ENCODE assay signal across 12 mouse cellular contexts in genomic region chr10:20675321-20675720, GRCm38 (mm10). TPM values are rescaled to one million over a fixed set of nuclear protein-coding genes. Genes with fewer than 3 reads are reported as not detected.
DNase-seq lines count a peak whose midpoint lies in the region; ATAC-seq lines count a peak whose summit lies in the region.
"Had no signal": no experiment of that assay in that cellular context is flagged by ENCODE, and none has a peak within 500 bp of the region (broad histone marks: within the 10 kb centered on the region; RNA-seq: fewer than 3 reads in every experiment).

No protein-coding gene starts in this region.

- ATAC-seq in CD4-positive, CD25-positive, alpha-beta regulatory T cell, adult 4 months, result no peak
- ATAC-seq: forebrain, embryonic 14.5 days; Patski had no signal

- intact Hi-C loops in left cerebral cortex, postnatal 36 days (cut with DNase I), result no loop called here

- peak; percentile 12 to 14 for DNase-seq in cerebellum, postnatal 36 days
- DNase-seq in cerebellum, postnatal 4 days (ENCODE audit: low spot score in 2 of 2), result no peak
- DNase-seq in 3T3-L1 (ENCODE audit: low read depth, low spot score), result peak; percentile 4
- peak; percentile 25 for DNase-seq in gastrocnemius, postnatal 10 days
- peak; percentile 25 to 44 for DNase-seq in kidney, postnatal 4 days
- DNase-seq in c-Kit-positive CD71-positive TER-119-positive erythroid progenitor cells, embryonic 14.5 days (ENCODE audit: low spot score), result no peak
- DNase-seq in left cerebral cortex, postnatal 36 days (ENCODE audit: low spot score in 2 of 2), result no peak
- DNase-seq: retina, postnatal 1 day; thymus, postnatal 4 days had no signal

RNA-seq across cellular contexts. Expression of gene Pde7b, which starts 49.6 kb away (rescaled TPM):
- 10 to 100 TPM; 45.3 to 46.6 TPM for total RNA-seq in gastrocnemius, postnatal 10 days (2021)
- 10 to 100 TPM; 45.6 to 61.3 TPM for total RNA-seq in left cerebral cortex, postnatal 36 days (2021)
- under 1 TPM; 0.15 to 0.33 TPM for polyA plus RNA-seq in CD4-positive, CD25-positive, alpha-beta regulatory T cell, adult 4 months (2017; shearing (Covaris generic))

Comparison
In these comparisons a context has a peak if more than half of its experiments do, and no peak if none do; other contexts are left out.
1. DNase-seq: peak in cerebellum, postnatal 36 days (2 of 2), 3T3-L1 (single experiment), gastrocnemius, postnatal 10 days (single experiment) and kidney, postnatal 4 days (2 of 2); none in cerebellum, postnatal 4 days (0 of 2), c-Kit-positive CD71-positive TER-119-positive erythroid progenitor cells, embryonic 14.5 days (single experiment) and left cerebral cortex, postnatal 36 days (0 of 2).